Mouse (Mus musculus) heart, postnatal 10 days (tissue): ENCODE results near the gene Cep95. TPM values are rescaled to one million over a fixed set of nuclear protein-coding genes. Genes with fewer than 3 reads are reported as not detected.
"Not testable (repeated sequence)": the region's sequence is repeated elsewhere in the genome, so short reads cannot be mapped to it uniquely, and the experiment has no call there.

Source experiments
- DNase-seq, 2 experiments: peaks; one replicate each; pipeline ENCODE4 v3.0.0; 2021
- intact Hi-C: fragments of 180-260 bp; cut with DNase I; formaldehyde crosslinking; loops from one replicate; pipeline ENCODE4 v1.15.1; 2025
- total RNA-seq, 2 experiments: library from RNA; stranded (reverse); gene quantifications; 2 replicates each; pipeline ENCODE4 v1.2.3; 2021

Gene Cep95
- total RNA-seq, result 10 to 100 TPM in 1 of 2 experiments, 1 to 10 TPM in 1; 7.7 to 10.5 TPM

DNA sequence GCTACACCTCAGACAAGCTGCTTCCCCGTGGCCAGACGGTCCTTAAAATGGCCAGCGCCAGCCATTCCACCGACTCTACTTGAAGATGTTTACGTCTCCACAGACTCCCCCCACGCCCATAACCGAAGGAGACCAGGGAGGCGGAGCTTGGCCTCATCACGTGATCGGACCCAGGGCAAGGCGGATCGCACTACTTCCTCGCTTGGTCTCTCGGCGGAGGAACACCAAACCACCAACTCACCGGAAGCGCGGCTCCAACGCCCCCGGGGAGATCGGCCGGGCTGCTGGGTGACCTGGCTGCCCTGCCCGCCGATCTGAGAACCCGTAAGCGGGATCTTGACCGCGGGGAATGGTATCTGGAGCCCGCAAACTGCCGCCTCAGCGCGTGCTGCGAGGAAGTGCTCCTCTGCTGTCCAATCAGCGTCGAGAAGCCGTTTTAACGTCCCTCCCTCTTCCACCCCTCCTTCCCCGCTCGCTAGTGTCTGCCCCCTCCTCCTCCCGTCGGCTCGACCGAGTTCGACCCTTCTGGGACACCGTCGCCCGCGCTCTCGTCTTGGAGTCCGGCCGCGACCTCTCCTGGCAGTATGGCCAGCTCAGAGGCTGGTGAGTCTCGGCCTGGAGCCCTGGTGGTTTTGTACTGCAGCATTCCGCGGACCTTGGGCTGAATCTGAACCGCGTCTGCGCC is at the start of gene Cep95, which contains the start of gene Ddx5:
Cep95 (plus strand) TSS at position 478 of the 685 bp plus-strand sequence.
Ddx5 (minus strand) TSS at position 411 of the 685 bp plus-strand sequence.
- intact Hi-C loops, result loop anchor here (5.0 kb wide), 2 partner anchors 128 to 193 kb away; no protein-coding TSS in a partner anchor
- peak; percentile 99 for DNase-seq

GRCm38 (mm10) chr11:106740724-106741123 is 48.3 kb upstream of the Cep95 start:
- not testable (repeated sequence) for DNase-seq
- intact Hi-C loops, result loop anchor here (5.0 kb wide), 1 partner anchor 228 kb away; no protein-coding TSS in a partner anchor

DNA sequence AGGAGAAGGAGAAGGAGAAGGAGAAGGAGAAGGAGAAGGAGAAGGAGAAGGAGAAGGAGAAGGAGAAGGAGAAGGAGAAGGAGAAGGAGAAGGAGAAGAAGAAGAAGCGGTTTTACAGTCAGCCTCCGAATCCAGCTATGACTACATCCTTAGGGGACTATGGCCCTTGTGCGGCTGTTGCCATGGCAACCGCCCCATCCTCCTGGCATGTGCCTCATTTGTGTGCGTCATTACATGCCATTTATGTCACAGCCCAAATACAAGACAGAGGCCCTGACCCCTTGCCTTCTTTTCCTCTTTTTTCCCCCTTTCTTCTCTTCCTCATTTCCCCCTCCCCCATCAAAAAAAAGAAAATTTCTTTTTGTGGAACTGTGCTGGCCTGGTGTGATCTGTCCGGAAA is 47.8 kb upstream of the Cep95 start:
- intact Hi-C loops, result loop anchor here (5.0 kb wide), 1 partner anchor 229 kb away; no protein-coding TSS in a partner anchor

DNA sequence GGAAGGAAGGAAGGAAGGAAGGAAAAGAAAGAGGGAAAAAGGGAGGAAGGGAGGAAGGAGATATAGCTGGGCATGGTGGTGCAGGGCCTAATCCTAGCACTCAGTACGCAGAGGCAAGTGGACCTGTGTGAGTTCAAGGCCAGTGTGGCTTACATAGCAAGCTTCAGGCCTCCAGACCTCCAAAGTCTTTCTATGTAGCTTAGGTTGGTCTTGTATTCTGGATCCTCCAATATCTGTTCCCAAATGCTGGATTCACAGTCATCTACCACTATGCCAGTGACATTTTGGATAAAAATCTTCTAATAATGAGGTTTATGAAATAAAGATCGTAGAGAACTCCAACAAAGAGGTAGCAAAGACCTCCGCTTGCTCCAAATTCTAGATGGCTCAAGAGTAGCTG is 47.2 kb upstream of the Cep95 start:
- no peak for DNase-seq
- intact Hi-C loops, result loop anchor here (1.0 to 5.0 kb wide), 3 partner anchors 63 to 230 kb away; no protein-coding TSS in a partner anchor

More for the DNA sequence above, 47.8 kb upstream of the Cep95 start:
- DNase-seq, result no peak

DNA sequence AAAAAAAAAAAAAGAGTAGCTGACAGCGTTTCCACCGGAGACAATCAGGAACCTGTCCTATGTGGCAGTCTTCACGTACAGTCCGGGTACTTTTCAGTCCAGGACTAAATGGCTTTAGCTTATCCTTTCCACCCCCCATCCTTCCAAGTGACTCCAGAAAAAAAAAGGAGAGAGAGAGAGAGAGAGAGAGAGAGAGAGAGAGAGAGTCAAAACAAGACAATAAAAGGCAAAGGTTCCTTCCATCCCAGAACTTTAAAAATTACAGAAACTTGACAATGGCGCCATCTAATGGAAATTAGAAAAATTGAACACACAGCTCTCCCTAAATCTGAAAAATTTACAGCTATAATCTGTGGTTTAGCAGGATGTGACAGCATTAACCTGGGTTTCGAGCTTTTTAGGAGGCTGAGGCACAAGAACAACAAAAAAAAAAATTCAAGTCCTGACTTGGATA is 46.6 kb upstream of the Cep95 start:
- intact Hi-C loops, result loop anchor here (1.0 to 5.0 kb wide), 3 partner anchors 63 to 230 kb away; no protein-coding TSS in a partner anchor
- peak in 1 of 2 experiments; percentile 27 for DNase-seq

- DNase-seq, result no peak
- intact Hi-C loops, result loop anchor here (5.0 kb wide), 1 partner anchor 233 kb away; no protein-coding TSS in a partner anchor
These were observed 44.1 kb upstream of the Cep95 start for GRCm38 (mm10) chr11:106744949-106745348.

DNA sequence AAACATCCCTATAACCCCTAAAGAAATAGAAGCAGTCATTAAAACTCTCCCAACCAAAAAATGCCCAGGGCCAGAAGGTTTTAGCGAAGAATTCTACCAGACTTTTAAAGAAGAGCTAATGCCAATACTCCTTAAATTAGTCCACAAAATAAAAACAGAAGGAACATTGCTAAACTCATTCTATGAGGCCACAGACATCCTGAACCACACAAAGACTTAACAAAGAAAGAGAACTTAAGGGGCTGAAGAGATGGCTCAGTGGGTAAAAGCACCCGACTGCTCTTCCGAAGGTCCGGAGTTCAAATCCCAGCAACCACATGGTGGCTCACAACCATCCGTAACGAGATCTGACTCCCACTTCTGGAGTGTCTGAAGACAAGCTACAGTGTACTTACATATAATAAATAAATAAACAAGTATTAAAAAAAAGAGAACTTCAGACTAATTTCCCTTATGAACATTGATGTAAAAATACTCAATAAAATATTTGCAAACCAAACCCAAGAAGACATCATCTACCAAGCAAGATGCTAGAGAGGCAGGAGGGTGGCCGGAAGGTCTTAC is 39.4 kb upstream of the Cep95 start:
- not testable (repeated sequence) for DNase-seq
- intact Hi-C loops, result loop anchor here (10.0 kb wide), 1 partner anchor 335 kb away; no protein-coding TSS in a partner anchor

DNA sequence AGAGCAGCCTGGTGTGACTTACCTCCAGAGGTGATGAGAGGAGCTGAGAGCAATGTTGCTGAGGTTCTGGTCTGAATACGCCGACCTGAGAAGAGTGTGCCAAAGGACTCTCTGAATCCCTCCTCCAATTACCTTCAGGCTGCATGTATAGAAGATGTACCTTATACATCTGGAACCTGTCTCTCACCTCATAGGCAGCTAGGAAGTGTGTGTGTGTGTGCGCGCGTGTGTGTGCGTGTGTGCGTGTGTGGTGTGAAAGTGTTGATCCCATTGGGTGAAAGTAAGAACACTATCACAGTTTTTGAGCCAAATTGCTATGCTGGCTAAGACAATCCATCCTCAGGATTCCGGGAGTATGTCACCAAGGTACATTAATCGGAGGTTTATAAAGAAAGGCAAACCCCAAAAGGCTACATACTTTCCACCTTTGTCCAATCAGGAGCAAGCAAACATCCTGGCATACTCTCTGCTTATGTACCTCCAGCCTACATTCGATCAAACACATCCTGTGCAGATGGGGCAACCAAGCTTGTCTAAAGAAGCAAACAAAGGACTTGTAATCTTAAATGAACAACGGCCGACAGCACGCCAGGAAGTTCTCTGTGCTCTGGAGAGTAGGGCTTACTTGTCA is 38.8 kb upstream of the Cep95 start, which contains the start of gene Pecam1:
Pecam1 (minus strand) TSS at position 508 of the 631 bp plus-strand sequence.
- no peak for DNase-seq
- intact Hi-C loops, result loop anchor here (10.0 kb wide), 1 partner anchor 335 kb away; no protein-coding TSS in a partner anchor

- no peak for DNase-seq
- intact Hi-C loops, result loop anchor here (10.0 kb wide), 1 partner anchor 337 kb away; no protein-coding TSS in a partner anchor
These were observed 37.7 kb upstream of the Cep95 start, which contains the start of gene Milr1 for GRCm38 (mm10) chr11:106751039-106752018. Milr1 (plus strand) TSS chr11:106751226.

DNA sequence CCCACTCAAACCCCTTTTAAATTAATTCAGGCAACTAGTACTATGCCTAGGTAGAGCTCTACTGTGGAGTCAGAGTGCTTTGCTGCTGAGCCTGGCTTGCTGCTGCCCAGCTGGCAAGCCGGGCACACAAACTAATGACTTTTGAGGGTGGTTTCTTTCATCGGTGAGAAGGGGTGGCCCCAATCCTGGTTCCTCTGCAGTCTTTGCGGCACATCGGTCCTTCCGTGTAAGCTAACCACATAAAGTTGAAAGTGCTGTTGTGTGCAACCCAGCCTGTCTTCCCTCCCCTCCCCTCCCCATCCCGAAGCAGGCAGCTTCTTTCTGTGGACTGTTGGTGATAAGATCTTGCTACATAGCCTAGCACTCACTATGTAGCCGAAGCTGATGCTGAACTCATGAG is 36.9 kb upstream of the Cep95 start:
- DNase-seq, result no peak
- intact Hi-C loops, result loop anchor here (10.0 kb wide), 1 partner anchor 337 kb away; no protein-coding TSS in a partner anchor

DNA sequence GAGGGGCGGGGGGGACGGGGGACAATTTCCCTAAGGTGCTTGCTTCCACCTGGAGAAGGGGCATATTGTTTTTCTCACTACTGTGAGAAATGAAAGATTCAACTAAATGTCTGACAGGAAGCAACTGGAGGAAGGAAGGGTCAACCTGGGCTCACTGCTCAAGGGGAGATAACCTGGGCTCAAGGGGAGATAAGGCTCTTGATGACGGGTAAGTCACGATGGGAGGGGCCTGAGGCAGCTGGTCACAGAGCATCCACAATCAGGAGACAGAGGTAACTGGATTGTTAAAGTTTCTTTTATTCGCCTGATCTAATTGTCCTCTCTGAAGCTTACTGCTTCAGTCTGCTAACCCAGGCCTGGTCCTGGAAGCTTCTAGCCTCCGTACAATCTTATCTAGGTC is 35.7 kb upstream of the Cep95 start:
- intact Hi-C loops, result loop anchor here (10.0 kb wide), 1 partner anchor 339 kb away; no protein-coding TSS in a partner anchor
- DNase-seq, result no peak

- intact Hi-C loops, result loop anchor here (10.0 kb wide), 1 partner anchor 341 kb away; no protein-coding TSS in a partner anchor
These were observed 33.5 kb upstream of the Cep95 start for GRCm38 (mm10) chr11:106755583-106755982.

GRCm38 (mm10) chr11:106759028-106759427 is 30.0 kb upstream of the Cep95 start:
- no peak for DNase-seq
- intact Hi-C loops, result loop anchor here (10.0 kb wide), 1 partner anchor 344 kb away; no protein-coding TSS in a partner anchor

More at GRCm38 (mm10) chr11:106755583-106755982, 33.5 kb upstream of the Cep95 start:
- DNase-seq, result no peak

- DNase-seq, result no peak
- intact Hi-C loops, result no loop called here
These were observed 28.5 kb upstream of the Cep95 start for GRCm38 (mm10) chr11:106760511-106760910.

- peak; percentile 54 to 58 for DNase-seq
- intact Hi-C loops, result no loop called here
These were observed 26.8 kb upstream of the Cep95 start for GRCm38 (mm10) chr11:106762139-106762799.

DNA sequence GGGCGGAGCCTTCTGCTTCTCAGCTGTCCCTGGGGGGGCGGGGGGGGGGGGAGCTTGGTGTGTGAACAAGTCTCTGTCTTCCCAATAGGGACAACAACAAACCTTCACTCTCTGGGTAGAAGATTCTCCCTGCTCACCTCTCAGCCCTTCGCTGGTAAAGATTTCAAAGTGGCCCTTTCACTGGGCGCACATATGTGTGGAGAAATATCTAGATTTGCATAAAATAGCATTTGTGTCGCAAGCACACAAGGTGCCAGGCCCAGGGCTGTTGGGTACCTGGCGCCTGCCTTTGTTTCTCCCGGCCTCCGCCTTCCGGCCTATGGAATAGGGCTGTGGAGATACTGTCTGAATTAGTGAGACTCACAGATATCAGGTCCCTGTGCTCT is 26.3 kb upstream of the Cep95 start:
- intact Hi-C loops, result no loop called here

DNA sequence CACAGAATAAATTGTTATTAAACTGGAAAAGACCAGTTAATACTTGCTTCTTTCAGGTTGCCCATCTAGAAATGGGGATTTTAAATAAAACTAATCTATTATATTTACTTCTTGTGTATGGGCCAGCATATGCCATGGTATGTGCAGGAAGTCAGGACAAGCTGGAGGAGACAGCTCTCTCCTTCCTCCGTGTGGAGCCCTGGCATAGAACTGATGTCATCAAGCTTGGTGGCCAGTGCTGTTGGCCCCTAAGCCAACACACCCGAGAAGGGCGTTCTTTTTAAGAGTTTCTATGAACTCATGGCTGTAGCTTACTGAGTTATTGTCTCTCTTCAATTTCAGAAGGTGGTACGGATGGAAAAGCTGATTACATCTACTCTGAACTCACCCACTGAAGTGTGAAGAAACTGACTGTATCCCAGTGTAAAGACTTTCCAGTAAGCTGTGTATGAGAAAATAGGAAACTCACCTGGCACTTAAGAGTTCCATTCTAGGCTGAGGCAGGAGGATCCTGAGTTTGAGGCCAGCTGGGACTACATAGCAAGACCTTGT is 22.4 kb upstream of the Cep95 start:
- no peak for DNase-seq
- intact Hi-C loops, result no loop called here

More for the DNA sequence above, 26.3 kb upstream of the Cep95 start:
- DNase-seq, result no peak

DNA sequence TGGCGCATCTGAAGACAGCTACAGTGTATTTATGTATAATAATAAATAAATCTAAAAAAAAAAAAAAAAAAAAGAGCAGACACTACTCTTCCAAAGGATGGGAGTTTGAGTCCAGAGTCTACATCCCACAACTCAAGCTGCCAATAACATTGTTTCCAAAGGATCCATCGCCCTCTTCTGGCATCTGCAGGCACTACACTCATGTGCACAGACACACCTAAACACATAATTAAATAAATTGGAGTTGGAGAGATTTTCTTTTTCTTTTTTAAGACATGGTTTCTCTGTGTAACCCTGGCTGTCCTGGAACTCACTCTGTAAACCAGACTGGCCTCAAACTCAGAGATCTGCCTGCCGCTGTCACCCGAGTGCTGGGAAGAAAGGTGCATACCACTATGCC is 21.5 kb upstream of the Cep95 start:
- intact Hi-C loops, result no loop called here
- no peak for DNase-seq
